Mouse (Mus musculus): ENCODE measurements at regions not wholly inside any gene's neighbourhood (a gene's known extent, or its start where the extent isn't known, plus 50 kb on each side); places are given as distances from the start of the nearest gene placed in this dataset.

DNA sequence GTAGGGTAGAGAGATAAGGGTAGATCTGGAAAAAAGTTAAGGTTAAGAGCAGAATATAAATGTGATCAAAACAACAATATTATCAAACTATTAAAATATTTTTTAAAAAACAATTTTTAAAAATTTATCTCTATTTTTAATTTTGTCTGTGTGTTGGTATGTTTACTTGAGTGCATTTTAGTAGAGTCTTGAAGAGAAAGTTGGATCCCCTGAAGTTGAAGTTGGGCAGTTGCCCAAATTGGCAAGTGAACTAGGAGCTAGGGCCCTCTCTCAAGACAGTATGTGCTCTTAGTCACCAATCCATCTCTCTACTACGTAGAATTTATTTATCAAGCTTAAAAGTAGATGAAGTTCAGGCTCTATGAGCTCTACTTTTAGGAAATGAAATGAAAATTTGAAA is 59.9 kb downstream of the Adamts1 start:
- DNase-seq = no peak

DNA sequence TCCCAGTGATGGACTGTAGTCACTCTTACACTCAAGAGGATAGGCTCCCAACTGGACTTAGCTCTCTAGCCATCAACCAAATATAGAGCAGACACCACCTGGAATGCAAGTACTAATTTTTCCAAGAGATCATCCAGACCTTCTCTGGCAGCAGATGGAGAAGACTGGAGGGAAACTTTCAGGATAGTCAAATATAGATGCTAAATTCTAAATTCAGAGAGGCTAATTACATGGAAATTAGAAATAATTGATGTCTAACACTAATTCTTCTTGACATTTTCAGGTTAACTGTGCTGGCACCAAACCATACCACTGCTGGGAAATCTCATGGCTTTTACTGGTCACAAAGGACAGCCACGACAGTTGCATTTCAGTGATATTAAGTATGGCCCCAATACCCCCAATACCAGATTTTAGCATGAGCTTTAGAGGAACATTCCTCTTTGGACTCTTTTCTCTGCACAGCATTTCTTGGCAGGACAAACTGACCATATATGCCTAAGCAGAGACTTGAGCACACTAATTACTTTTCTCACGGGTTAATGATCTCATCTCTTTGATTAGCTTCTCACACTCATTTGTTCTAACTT is 64.2 kb downstream of the Adamts1 start:
- DNase-seq = no peak

DNA sequence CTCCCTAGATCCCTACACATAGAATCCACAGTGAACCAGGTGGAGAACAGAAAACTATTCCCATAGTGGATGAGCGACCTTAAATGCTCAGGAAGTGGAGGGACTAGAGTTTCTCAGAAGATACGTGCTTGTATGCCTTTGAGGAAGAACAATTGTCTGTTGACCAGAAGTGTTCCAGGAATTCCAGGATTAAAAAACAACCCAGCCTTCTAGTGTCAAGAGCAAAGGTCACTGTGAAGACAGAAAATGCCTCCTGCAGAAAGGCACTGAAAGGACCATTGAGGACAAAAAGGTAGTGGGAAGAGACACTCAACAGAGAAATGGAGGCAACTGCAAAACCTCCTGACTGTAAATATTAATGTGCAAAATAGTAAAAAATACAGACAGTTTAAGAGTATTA is 74.9 kb downstream of the Adamts1 start:
- no peak for DNase-seq

DNA sequence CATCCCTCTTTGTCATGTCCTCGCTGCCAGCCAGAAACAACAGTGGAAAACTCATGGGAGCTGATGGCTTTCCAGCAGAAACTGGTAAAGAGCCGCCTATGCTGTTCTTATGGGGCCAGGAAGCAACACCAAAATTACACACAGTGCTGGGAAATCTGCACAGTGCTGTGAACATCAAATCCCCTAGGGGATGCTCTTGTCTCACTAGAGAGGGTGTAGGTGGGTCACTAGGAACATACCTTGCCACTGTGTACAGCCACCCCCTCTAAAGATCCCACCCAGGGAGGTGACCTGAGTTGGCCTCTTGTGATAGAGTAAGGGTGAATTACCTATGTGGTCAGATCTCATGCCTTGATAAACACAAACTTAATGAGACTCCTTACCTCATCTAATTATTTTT is 80.9 kb downstream of the Adamts1 start:
- no peak for DNase-seq

DNA sequence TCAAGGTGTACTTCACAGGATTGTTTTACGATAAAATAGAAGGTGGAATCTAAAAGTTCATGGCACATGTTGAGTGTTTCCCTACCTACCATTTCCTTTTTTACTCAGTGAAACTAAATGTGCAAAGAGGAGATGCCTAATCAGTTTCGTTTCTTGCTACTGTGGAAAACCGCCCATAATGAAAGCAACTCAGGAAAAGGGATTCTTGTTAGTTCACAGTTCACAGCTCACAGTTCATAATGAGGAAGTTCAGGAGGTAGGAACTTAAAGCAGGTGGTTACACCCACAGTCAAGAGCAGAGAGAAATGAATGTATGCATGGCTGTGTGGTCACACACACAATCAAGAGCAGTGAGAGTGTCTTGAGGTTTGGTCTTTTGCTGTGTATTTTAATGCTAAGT is 90.6 kb downstream of the Adamts1 start:
- DNase-seq = no peak

DNA sequence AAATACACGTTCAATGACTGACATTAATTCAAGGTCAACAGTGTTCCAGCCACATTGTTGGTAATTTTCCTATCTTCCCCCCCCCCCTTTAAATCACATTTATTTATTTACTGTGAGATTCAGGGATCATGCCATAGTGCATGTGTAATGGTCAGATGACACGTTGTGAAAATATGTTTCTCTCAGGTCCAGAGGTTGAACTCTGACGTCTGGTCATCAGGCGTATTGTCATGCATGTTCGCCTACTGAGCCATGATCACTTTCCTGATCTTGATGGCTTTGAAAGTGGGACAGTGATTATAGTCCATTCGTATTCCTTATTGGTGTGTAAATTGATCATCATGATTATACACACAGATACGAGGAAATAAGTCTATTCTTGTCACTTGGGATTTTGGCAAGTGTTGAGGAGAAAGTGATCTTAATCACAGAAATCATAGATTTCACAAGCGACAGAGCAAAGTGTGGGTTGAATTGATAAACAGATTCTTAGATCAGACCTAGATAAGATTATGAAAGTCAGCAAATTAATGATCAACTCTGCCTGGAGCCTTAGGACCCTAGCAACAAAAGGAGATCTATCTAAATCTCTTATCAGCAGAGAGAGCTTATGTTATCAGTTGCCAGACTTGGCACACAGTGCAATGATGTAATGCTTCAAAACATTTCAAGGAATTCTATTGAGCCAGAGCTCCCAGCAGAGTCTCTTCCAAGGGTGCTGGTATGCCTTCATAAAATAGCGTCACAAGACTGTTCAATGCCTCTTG is 98.5 kb downstream of the Adamts1 start:
- DNase-seq = no peak

DNA sequence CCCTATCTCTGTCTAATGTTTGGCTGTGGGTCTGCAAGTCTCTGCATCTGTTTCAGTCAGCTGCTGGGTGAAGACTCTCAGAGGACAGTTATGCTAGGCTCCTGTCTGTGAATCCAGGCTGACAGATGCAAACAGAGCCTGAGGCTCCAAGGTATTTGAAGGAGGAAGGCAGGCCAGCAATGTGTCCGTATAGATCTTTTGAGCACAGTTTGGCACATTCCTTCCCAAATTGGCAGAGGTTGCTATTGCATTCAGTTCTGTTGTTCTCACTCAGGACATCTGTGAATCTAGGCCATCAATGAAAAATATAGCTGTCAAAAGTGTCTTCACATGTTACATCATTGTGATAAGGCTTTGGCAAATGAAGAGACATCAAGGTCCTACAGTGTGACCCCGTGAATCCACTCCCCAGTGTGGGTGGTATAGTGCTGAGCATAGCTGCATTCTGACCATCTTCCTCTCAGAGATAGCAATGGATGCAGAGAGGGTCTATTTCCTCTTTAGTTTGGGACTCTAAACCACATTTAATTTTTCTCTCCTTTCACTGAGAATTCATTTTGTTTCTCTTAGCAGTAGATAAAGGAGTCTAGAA is 99.9 kb downstream of the Adamts1 start:
- DNase-seq = no peak

DNA sequence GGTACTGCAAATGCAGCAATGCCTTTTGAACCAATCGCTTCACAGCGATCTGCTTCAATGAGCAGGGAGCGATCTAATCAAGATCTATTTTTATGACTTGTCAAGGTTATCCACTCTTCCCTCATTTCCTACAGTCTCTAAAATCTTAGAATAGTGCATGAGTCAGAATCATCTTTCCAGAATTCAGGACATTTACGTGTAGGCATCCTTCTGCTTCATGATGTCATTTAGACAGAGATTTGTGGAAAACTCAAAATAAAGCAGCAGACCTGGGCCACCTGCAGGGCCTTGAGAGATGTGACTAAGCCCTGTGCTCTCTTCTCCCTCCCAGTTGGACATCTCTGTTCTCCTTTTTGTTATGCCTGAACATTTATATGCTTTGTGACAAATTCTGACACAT is 103.6 kb downstream of the Adamts1 start:
- DNase-seq = no peak

DNA sequence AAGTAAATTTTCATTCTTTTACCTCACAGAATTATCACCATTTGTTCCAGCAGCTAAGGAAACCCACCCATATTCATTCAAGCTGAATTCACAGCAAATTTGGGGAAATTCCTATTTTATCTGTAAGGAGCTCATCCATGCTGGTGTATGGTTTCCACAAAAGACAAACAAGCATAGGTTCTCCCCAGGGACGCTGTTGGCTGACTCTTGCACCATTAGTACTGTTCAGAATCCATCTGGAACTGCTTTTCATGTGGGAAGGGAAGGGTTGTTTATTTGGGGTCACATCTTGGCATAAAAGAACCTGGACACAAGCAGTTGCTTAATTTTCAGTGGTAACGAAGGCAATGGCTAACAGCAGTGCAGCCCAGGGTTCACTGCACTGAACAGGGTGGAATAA is 120.2 kb downstream of the Adamts1 start:
- DNase-seq = no peak

DNA sequence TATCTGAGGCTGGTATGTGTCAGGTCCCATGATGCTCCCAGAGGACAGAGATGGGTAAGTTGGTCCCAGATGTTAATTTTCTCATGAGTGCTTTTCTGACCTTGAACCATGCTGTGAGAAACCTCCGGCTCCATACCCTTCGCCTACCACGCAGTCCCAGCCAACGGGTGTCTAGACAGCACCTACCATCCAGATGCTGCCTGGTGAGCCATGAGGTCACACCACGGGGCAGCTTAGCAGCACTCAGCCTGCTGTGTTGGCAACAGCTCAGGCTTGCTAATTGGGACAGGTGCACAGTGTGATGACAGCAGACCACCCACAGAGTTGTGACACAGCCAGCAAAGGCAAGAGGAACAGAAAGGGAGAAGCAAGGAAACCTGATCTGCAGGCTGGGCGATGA is 122.6 kb downstream of the Adamts1 start:
- DNase-seq = no peak

DNA sequence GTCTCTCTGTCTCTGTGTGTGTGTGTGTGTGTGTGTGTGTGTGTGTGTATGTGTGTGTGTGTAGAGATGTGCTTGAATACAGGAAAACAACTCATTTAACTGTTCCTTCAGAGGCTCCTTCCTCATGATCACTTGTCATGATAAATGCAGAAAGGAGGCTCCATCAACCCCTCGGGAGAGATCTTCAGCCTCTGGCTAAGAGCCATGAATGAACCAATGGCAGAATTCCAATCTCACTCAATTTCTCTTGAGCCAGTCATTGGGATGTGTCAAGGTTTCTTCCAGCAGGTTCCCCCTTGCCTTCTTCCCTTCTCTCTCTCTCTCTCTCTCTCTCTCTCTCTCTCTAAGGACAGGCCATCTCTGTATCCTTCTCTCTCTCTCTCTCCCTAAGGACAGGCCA is 124.1 kb downstream of the Adamts1 start:
- no peak for DNase-seq

DNA sequence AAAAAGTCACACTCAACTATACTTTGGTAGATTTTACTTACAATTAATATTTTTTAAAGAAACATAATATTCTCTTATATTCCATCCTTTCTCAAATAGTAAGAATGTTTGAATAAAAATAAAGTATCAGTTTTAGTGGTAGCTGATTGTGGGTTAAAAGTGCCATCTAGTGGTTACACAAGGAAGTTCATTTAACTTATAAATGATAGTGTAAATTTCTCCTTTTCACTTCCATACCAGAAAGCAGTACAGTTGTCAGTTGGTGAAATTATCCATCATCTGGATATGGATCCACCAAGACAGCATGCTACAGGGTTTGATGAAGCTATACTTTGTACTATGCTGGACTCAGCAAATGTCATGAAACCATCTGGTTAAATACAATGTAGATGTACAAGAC is 124.7 kb downstream of the Adamts1 start:
- no peak for DNase-seq

DNA sequence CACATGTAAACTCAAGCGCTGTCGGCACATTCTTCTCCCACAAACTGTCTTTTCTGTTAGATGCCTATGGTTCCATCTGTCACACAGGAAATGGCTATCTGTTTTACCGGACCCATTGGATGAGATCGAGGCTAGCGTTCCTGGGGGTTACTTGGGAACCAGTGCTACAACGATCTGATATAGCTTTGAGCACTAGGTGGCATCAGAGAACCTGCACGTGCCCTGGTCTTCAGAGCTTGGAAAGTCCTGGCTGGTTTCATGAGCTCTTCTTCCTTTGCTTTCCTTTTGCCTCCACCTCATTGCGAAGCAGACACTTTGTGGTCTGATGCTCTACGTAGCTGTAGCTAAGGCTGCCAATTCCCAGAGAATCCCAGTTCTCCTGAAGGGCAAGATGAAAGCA is 123.8 kb upstream of the Cyyr1 start:
- DNase-seq = peak; percentile 12 to 47

DNA sequence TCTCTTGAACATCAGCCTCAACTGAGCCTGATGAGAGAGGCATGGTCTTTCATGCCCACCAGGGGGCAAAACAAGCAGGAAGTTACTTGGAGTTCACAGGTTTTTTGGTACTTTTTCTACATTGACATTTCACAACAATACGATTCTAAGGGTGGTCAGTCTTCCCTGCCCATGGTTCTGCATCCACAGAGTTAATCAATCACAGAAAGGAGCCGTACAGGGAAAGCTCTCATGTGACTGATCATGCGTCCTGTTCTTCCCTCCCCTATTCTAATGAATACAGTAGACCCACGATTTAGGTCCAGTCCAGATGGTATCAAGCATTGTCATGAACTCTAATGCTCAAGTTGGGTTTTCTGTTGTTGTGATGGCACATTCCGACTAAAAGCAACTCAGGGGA is 115.6 kb upstream of the Cyyr1 start:
- DNase-seq = no peak

DNA sequence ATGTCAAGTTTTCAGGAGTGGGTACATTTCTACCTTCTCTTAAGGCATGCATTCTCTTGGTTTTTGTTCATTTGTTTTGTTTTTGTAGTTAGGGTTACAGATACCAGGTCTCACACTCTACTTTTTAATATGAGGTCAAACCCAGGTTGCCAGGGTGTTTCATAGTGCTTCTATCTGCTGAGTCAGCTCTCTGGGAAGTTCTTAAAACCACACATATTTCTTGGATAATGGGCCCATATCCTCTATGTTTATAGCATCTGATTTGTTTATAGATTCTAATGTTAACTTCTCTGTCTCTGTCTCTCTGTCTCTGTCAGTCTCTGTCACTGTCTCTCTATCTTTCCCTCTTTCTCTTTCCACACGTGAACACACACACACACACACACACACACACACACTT is 114.6 kb upstream of the Cyyr1 start:
- no peak for DNase-seq

DNA sequence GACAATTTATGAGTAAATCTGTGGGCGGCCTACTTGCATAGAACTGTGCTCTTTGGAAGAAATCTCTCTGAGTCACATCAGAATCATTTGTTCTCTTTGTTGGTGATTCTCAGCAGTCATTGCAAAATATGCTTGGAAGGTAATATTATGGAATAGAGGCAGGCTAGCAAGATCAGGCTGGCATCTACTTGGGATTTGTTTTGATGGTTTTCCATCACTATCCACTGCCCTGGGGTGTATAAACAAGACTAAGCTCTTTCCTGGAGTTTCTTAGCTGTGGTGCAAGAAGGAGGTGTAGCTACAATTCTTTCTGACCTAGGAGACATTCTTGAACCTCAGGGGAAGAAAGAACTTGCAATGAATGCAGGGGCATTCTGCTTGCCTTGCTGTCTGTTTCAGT is 96.3 kb upstream of the Cyyr1 start:
- no peak for DNase-seq

DNA sequence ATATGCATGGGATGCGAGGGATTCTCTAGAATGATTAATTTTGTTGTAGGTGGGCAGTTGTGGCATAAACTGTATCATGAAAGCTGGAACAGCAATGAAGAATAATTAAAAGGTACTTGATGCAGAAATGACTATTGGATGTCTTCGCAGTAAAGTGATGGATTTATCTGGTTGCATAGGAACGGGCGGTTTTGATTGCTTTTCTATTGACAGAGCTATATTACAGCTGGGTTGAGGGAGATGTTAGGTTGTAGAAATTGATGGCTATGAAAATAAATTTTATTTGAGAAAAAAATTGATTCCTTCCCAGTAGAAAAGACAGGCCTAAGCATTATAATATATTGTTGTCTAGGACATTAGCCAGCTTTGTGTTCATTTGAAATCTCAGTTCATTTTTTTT is 87.8 kb upstream of the Cyyr1 start:
- DNase-seq = no peak

DNA sequence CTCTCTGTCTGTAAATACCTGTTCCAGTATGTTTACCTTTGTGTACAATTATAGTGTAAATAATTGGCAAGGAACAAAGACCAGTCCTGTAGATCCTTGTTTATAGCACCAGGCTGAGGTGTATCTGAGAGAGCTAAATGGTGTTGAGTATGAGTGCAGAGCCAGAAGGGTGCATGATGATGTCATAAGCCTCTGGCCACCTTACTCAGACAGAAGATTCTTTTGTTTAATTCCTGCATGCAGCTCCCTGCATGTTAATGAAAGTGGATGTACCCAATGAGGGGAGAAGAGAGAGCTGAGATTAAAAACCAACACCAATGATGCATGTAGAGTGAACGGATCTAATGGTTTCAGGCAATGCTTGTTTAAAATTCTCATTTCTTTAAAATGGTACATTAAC is 83.9 kb upstream of the Cyyr1 start:
- DNase-seq = no peak

DNA sequence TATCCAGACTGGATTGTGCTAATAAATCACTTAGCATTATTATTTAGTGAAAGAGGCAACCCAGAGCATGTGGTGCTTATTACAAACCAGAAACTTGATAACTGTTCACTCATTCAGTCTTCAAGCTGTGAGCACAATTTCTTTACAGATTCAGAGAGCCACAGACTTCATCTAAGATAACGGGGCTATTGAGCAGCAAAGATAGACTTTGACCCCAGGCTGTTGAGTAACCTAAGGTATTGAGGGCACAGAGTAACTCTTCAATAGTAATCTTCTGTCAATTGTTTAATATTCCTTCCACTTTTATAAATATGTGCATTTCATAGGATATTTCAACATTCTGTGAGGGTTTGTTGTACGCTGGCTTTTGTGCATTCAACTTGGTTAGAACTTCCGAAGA is 76.5 kb upstream of the Cyyr1 start:
- no peak for DNase-seq

DNA sequence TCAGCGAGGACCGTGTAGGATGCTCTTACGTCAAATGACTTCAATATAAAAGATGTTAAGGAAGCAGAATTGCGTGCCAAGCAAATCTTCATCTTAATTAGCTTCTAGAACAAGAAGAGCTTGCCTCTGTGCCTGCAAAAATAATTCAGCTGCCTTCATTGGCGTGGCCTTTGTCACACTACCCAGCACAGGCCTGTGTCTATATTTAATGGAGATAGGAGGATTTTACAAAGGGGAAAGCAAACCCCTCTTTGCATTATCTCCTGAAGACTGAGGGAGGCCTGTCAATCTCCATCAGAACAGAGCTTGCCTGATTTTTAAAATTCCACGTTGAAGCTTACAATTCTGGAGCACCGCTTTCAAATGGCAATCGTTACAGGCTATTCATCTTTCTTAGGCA is 71.3 kb upstream of the Cyyr1 start:
- DNase-seq = no peak

DNA sequence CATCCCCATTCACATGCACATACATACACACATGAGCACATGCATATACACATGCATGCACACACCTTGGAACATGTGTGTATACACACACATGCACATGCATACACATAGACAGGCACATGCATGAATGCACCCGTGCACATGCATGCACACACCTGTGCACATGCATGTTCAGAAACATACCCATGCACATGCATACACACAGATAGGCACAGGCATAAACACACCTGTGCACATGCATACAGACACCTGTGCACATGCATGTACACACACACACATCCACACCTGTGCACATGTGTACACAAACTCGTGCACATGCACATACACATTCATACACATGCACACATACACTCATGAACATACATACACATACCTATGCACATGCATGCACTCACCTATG is 50.9 kb upstream of the Cyyr1 start:
- DNase-seq = no peak
